Mouse (Mus musculus) liver, adult 10 weeks (tissue): ENCODE measurements around the gene Aars. TPM values are rescaled to one million over a fixed set of nuclear protein-coding genes. Genes with fewer than 3 reads are reported as not detected.

ENCODE experiments used
- polyA plus RNA-seq: library from polyadenylated mRNA; stranded (reverse); fragments of 350-450 nt; fragmentation: Illumina TruSeq; extraction: RNeasy Lipid Tissue Mini Kit (QIAGEN cat#74804); gene quantifications from one replicate; pipeline ENCODE4 v1.2.3, GENCODE M21; 2014; ENCODE audit warnings: low read depth, low replicate concordance

Gene Aars
- 20.7 TPM for polyA plus RNA-seq

DNA sequence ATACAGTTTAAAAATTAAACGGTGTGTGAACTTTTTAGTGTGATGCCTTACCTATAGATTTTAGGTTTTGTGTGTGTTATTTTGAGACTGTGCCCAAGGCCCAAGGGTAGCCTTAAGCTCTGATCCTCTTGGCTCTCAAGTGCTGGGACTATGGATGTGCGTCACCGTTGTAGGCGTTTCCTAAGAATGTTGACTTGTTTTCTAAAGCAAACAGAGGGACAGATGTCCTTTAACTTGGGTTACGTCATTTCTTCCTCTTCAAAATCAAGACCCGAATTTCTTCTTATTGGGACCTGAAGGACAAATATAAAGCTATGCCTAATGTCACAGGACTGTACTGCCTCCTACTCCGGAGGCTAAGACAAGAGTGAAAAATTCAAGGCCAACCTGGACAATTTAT is at the start of gene Aars:
Aars (plus strand) TSS at position 229 of the 400 bp plus-strand sequence.

DNA sequence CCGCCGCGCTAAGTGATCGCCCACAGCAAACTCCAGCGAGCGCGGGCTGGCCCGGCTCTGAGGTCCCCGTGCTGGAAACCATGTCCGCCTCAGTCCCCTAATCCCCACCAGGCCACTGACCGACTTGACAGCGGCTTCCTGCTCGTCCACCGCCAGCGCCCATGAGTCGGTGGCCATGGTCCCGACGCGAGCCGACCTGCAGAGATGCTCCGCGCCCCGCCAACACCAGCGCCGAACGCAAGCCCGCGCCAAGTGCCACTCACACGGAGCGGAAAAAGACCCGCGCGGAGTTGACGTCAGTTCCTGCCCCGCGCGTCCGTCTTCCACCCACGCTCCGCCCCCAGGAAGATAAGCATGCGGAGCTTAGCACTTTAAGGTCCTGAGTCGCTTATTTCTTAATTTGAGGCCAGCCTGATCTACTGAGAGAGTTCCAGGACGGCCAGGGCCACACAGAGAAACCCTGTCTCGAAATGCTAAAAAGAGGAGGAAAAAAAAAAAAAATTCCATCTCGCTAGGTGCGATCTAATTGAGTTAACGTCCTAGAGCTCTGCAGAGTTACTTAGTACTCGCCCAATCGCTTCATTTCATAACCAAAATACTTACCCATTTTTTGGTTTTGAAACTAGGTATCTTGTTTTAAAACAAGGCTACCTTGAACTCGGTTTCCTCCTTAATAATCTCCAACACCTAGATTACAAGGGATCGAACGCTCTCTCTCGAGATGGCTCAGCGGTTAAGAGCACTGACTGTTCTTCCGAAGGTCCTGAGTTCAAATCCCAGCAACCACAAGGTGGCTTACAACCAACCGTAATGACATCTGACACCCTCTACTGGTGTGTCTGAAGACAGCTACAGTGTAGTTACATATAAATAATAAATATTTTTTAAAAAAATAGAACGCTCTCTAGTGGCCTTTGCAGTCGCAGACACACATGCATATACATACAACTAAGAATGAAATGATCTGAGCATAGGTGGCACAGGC is 35.1 kb upstream of the Aars start, which contains the start of gene Ddx19a:
Ddx19a (minus strand) TSS at position 254 of the 985 bp plus-strand sequence.

DNA sequence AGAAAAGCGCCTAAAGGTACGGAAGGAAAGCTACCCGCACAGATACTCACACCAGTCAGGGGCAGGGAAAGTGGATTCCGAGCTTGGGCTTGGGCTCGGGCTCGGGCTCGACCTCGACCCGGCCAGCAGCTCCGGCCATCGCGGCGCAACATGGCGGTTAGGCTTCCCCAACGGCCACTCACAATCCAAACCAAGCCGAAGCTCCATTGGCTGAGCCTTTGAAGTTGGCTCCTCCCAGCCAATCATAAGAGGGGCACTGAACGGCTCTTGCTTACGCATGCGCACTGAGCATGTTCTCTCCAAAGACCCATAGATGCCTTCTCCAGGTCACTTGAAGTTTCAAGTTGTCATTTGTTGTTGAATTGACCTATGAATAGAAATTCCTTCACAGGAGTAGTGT is 1.4 kb upstream of the Aars start, which contains the start of gene Ddx19b:
Ddx19b (minus strand) TSS at position 180 of the 400 bp plus-strand sequence.

DNA sequence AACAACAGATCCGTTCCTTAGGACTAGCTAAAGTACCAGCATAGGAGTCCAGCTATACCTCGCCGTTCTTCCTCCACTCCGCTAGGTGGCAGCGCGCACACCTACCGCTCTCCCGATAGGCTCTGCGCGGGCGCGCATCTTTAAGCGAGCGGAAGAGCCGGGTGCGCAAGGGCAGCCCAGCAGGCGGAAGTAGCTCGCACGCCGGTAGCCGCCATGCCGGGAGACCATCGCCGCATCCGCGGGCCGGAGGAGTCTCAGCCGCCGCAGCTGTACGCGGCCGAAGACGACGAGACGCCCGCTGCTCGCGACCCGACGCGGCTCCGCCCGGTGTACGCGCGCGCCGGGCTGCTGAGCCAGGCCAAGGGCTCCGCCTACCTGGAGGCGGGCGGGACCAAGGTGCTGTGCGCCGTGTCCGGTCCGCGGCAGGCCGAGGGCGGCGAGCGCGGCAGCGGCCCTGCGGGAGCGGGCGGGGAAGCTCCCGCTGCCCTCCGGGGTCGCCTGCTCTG is 23.3 kb downstream of the Aars start, which contains the start of gene Exosc6:
Exosc6 (plus strand) TSS at position 182 of the 506 bp plus-strand sequence.

DNA sequence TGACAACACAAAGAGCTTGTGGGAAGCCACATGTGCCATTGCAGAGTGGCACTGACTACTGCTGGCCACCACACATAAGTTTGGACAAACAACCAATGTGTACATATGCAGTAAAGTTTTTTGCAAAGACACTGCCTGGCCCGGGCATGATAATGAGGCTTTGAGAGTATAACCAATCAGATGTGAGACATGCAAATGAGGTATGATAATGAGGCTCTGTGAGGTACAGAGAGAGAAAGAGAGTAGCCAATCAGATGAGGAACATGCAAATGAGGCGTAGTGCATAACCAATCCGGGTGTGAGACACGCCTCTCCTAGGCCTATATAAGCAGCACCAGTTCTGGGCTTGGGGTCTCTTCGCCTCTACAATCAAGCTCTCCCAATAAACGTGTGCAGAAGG is 59.4 kb downstream of the Aars start, which contains the start of gene Clec18a:
Clec18a (minus strand) TSS at position 101 of the 400 bp plus-strand sequence.

DNA sequence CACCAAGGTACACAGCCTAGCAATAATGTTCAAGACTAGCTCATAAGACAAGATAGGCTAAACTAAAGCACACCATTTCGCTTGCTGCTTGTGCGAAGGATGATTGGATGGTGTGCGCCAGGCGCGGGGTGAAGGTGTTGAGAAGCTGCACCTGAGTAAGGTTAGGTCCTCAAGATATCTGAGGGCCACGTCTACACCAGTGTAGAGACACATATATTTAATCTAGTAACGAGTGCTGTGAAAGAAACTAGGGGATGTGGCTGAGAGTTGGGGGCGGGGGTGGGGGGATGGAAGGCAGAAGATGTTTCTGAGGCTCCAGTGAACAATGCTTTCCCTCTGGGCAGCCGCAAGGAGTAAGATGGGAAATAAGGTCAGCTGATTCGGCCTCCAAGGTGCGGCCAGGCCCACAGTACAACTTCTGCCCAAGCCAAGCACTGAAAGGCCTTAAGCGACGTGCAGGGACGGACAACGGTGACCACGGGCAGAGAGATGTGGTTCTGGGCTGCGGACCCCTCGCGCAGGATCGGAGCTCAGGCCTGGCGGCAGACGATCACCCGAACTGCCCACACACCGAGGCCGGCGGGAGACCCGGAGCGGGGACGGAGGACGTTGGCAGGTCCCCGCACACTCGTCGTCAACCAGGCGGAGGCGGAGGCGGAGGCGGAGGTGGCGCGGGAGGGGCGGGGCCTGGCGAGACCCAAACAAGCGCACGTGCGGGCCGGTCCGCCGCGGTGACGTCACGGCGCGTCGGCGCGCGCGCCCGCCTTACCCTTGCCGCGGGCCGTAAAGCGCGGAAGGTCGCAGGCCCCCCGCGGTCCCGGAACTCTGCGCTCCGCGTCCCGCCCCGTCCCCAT is 61.1 kb downstream of the Aars start, which contains the start of gene Pdpr:
Pdpr (plus strand) TSS at position 766 of the 854 bp plus-strand sequence.

Other genes with a start within 250 kb of the Aars start
- gene Il34, start 227.2 kb upstream of the Aars start, polyA plus RNA-seq = not detected
- 11.6 TPM for gene Cog4, start 186.5 kb upstream of the Aars start, polyA plus RNA-seq
- 11.0 TPM for gene Sf3b3, start 186.4 kb upstream of the Aars start, polyA plus RNA-seq
- gene Fuk, start 130.7 kb upstream of the Aars start, polyA plus RNA-seq = 0.64 TPM
- 0.34 TPM for gene St3gal2, start 113.2 kb upstream of the Aars start, polyA plus RNA-seq
- gene Ddx19a, start 35.3 kb upstream of the Aars start, polyA plus RNA-seq = 12.4 TPM
- 9.0 TPM for gene Ddx19b, start 1.4 kb upstream of the Aars start, polyA plus RNA-seq
- gene Exosc6, start 23.2 kb downstream of the Aars start, polyA plus RNA-seq = 0.85 TPM
- gene Clec18a, start 59.3 kb downstream of the Aars start, polyA plus RNA-seq = not detected
- gene Pdpr, start 61.5 kb downstream of the Aars start, polyA plus RNA-seq = 9.8 TPM
- gene Glg1, start 226.1 kb downstream of the Aars start, polyA plus RNA-seq = 8.6 TPM